In genomic region chr15:95210551-95210950, GRCm38 (mm10) we compare ENCODE assay signal across 16 mouse cellular contexts.
"Had no signal": no experiment of that assay in that cellular context is flagged by ENCODE, and none has a peak within 500 bp of the region (broad histone marks: within the 10 kb centered on the region; RNA-seq: fewer than 3 reads in every experiment).

No protein-coding gene starts in this region.

- H3K27ac ChIP-seq: liver, embryonic 13.5 days; neural tube, embryonic 12.5 days had no signal

- H3K9me3 ChIP-seq: liver, embryonic 13.5 days; neural tube, embryonic 12.5 days had no signal

- H3K36me3 ChIP-seq: liver, embryonic 13.5 days; neural tube, embryonic 12.5 days had no signal

- H3K9ac ChIP-seq: liver, embryonic 13.5 days; liver, postnatal 0 days; neural tube, embryonic 12.5 days had no signal

- H3K27me3 ChIP-seq: liver, embryonic 13.5 days; neural tube, embryonic 12.5 days had no signal

- DNase-seq: kidney, adult 9 months; kidney, postnatal 25 days; layer of hippocampus, adult 9-11 months; left cerebral cortex, postnatal 4 days; liver; liver, embryonic 13.5 days; liver, postnatal 0 days; lung, postnatal 36 days; midbrain, embryonic 14.5 days; retina, postnatal 1 day; right cerebral cortex, postnatal 4 days; spleen, adult 18-20 months; thymus, adult 18-20 months; thymus, postnatal 14 days had no signal

- H3K4me2 ChIP-seq: liver, embryonic 13.5 days; neural tube, embryonic 12.5 days had no signal

- ATAC-seq: intestine, embryonic 16.5 days; liver, postnatal 0 days had no signal

- H3K4me1 ChIP-seq: liver, embryonic 13.5 days; neural tube, embryonic 12.5 days had no signal

- H3K4me3 ChIP-seq: liver, embryonic 13.5 days; neural tube, embryonic 12.5 days had no signal
